Mouse (Mus musculus): Measurements from ENCODE around the gene Abat.

The Abat gene

GRCm38 (mm10) chr16:8637217-8638051 lies 124.2 kb downstream of the Abat start, which contains the start of the genes Pmm2 and Tmem186:
Gene Pmm2, plus strand, starts transcription at chr16:8637674.
Gene Tmem186, minus strand, starts transcription at chr16:8637712.
- peak; percentile 75 for DNase-seq (ENCODE audit: low spot score)

DNA sequence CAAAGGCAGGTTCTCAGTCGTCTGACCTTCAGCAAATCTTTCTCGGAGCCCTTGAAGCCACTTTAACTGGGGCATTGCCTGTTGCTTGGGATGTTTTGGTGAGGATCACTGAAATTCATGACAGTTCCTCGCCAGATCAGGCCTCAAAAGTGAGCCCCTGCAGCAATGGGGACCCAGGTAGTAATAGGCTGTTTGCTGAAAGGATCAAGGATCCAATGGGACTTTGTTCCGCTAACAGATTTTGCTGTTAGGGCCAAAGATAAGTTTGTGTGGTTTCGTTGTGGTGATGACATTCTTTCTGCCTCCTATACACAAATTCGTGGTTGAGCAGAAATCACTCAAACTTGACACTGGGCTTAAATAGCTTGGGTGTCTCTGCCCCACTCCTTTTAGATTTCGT lies 124.9 kb downstream of the Abat start:
- no peak for DNase-seq (ENCODE audit: low spot score)

DNA sequence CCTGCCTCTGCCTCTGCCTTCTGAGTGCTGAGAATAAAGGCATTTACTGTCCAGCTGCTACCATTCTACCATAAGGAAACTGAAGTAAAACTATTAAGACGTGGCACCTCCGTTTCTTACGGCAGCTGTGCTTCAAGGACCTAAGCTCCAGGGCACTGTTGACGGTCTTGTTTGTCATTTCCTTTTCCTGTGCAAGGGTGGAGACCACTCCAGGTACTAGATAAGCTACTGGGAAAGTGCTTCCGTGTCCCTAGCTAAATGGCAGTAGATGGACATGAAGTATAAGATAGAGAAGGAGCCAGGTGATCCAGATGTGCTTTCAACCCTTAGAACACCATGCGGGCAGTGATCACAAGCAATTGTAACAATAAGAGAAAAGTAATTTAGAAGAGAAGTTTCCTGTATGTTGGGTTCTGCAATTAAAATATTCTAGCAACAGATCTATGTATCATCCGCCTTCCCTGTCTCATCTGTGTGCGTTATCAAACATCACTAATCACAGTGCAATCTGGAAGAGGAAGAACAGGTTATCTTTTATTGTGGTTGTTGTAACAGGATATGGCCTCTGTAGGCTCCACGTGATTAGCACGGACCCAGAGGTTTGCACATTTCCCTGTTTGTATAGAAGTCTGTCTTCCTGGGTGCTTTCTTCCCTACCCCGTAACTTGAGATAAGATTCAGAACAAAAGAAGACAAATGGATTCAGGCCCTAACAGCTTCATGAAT lies 126.4 kb downstream of the Abat start:
- no peak for DNase-seq (ENCODE audit: low spot score)

DNA sequence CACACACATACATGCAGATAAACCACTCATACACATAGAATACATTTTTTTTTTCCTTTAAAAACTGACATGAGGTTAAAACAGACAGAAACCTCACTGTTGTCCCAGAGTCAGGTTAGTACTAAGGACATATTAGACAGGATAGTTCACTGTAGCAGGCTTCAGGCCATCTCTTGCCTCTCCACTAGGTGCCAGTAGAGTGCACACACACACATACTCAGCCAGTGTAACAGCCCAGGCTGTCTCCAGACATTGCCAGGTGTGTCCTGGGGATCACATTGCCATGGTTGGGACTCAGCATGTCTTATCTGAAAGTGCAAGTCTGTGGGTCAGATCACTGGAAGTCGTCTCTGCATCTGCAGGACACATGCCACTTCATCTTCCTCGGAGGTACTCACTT lies 130.6 kb downstream of the Abat start:
- peak; percentile 29 for DNase-seq (ENCODE audit: low spot score)

- no peak for DNase-seq (ENCODE audit: low spot score)
These were observed 132.3 kb downstream of the Abat start for GRCm38 (mm10) chr16:8645546-8645945.

- DNase-seq (ENCODE audit: low spot score): no peak
These were observed 136.8 kb downstream of the Abat start for GRCm38 (mm10) chr16:8650007-8650406.

DNA sequence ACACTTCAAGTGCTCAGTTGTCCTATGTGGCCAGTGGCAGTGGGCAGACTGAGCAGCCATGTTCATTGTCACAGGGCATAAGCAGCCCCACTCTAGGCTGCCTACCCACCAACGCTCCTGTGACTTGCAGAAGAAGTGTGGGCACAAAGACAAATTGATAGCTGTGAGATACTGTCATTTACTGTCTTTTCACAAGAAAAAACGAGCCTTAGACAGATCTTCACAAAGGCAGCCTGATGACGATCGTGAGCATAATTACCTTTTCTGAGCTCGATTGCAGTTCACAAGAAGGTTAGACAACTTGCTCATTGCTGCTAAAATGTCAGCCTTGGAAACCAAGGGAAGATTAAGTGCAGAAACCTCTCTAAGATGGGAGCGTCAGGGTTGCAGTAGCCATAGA lies 141.9 kb downstream of the Abat start:
- DNase-seq (ENCODE audit: low spot score): no peak

DNA sequence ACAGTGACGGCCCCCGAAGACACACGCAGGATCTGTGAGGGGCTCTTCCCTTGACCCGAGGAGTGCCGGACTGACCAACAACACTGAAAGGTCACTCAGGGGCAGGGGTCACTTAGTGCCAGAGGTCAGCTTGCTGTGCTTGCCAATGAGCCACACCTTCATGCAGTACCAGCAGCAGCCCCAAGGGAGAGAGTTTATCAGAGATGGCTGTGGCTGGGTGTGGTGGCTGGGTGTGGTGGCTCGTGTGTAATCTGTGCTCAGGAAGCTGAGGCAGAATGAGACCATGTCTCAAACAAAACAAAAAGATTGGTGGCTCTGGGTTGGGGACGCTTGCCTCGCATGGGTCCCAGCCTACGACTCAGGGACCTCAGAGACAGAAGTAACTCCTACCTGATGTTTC lies 142.4 kb downstream of the Abat start:
- no peak for DNase-seq (ENCODE audit: low spot score)

- DNase-seq (ENCODE audit: low spot score): no peak
These were observed 143.0 kb downstream of the Abat start for GRCm38 (mm10) chr16:8656256-8656655.

DNA sequence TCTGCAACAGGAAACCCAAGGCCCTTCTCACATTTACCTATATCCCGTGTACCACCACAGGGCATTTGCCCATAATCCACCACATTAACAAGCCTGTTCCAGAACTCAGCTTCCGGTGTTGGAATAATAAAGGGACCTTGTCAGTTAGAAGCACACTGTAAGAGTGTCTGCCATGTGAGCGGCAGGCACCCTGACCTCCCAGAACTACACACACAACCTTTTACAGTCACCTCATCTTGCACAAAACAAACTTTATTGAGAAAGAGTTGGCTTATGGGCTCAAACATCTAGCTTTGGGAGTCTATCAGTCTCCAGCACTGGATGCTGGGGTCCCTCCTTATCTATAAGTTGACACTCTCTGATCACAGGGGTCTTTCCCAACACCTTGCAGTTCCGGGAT lies 145.1 kb downstream of the Abat start:
- no peak for DNase-seq (ENCODE audit: low spot score)

DNA sequence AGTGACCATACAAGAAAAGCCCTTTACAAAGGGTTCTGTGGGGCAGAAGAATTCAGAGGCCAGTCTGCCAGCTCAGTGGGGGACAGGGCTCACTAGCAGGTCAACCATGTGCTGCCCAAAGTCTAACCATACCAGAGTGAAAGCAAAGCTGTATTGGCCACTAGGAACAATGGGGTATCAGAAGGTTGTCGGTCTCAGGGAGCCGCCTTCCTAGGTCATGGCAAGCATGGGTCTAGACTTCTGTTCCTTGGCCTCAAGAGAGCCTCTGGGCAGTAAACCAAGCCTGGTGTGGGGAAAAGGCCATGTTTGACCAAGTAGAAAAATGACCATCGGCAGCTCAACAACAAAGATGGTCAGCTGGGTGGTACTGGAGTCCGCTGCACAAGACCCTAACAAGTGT lies 145.5 kb downstream of the Abat start:
- DNase-seq (ENCODE audit: low spot score): no peak

- no peak for DNase-seq (ENCODE audit: low spot score)
These were observed 149.8 kb downstream of the Abat start for GRCm38 (mm10) chr16:8663022-8663421.

GRCm38 (mm10) chr16:8663606-8664539 lies 150.6 kb downstream of the Abat start:
- DNase-seq (ENCODE audit: low spot score): no peak

GRCm38 (mm10) chr16:8665367-8665766 lies 152.1 kb downstream of the Abat start:
- DNase-seq (ENCODE audit: low spot score): no peak

GRCm38 (mm10) chr16:8666452-8666851 lies 153.2 kb downstream of the Abat start:
- peak; percentile 38 for DNase-seq (ENCODE audit: low spot score)

GRCm38 (mm10) chr16:8667261-8667660 lies 154.0 kb downstream of the Abat start:
- DNase-seq (ENCODE audit: low spot score): no peak

GRCm38 (mm10) chr16:8667814-8668213 lies 154.6 kb downstream of the Abat start:
- DNase-seq (ENCODE audit: low spot score): no peak

DNA sequence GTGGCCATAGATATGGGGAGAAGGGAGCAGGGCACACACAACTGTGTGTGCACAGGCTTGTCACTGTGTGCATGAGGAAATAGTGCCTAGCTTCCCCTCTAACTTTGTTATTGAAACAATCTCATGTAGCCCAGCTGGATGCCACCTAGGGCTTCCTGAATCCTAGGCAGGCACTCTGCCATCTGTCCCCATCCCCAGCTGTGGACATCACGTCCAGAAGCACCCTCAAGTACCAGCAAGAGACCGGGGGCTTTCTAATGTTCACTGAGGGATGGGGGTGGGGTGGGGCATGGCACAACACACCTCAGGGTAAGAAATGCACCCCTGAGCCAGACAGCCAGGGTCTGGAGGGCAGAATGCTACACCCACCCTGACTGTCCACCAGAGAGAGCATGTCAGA lies 155.2 kb downstream of the Abat start:
- no peak for DNase-seq (ENCODE audit: low spot score)

DNA sequence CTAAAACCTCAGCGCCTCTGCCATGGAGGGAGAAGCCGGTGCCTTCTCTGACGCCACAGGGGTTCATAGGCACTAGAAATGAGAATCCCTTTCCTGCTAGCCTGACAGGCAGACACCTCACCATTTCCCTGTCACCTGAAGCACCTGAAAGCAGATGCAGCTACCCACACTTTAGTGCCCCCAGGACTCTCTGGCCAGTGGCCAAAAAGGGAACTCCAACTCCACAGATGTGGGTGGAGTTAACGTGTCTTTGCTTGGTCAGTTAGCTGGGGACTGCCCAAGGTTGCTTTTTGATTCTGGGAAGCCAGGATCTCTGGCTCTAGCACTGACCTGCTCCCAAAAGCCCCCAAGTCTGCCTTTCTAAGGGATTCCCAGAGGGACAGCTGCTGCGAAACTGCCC lies 156.2 kb downstream of the Abat start:
- DNase-seq (ENCODE audit: low spot score): no peak

- no peak for DNase-seq (ENCODE audit: low spot score)
These were observed 157.1 kb downstream of the Abat start for GRCm38 (mm10) chr16:8670041-8671035.
